Mouse (Mus musculus): ENCODE results near the gene Aicda.

DNA sequence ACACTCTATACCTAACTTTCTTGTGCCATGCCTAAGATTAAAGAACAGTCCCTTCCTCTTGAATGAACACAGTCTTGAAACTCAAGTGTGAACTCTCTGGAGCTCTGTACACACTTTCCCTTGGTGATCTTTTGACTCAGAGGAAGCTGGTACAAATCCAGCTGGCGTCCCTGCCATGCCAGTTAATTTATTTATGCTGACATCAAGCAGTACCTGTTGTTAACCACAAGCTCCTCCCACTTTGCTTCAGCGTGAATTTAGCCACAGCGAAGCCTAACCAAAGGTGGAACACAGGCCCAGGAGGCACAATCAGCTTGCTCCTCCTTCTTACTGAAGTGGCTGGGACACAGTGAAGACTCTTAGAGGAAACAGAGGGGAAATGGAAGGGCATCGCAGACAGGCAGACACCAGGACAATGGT is 20.7 kb upstream of the Aicda start:
- TF ChIP-seq CTCF (IDR thresholded peaks at IDR 0.05; ENCODE audit: extremely low read depth, insufficient read length, insufficient replicate concordance, low read depth, low read length), result no peak
- no peak for TF ChIP-seq POLR2A (IDR thresholded peaks at IDR 0.05; ENCODE audit: low read depth, low read length)
